Mouse (Mus musculus) lung, postnatal 0 days (tissue): Measurements from ENCODE around the gene Slc6a12.

ENCODE experiments used
- CTCF ChIP-seq: IDR thresholded peaks from 2 replicates; pipeline ENCODE4 v1.5.1; 2016; ENCODE audit warnings: antibody characterized with exemption, mild to moderate bottlenecking
- EP300 ChIP-seq: IDR thresholded peaks from 2 replicates; pipeline ENCODE4 v1.6.1; 2016; ENCODE audit warnings: antibody characterized with exemption, mild to moderate bottlenecking, control low read depth

DNA sequence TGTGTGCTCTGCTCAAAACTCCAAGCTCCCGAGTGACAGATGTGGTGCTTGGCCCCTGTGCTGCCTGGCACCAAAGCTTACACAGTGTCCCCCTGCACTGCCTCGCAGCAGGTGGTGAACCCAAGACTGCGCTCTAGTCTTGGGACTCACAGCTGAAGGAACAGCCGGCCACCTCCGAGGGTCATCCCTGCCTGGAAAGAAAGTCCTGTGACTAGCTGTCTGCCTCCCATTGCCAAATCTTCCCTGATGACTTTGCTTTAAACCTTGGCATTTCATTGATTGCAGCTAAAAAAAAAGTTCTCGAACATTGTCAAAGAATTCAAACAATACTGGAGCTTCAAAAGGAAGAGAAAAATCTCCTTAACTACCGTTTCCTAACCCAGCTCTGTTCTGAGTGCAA, 43.6 kb upstream of the Slc6a12 start:
- TF ChIP-seq CTCF (no peak), EP300 (no peak)
